Mouse (Mus musculus) lung, embryonic 14.5 days (tissue): Measurements from ENCODE around the gene Sh3pxd2a. TPM values are rescaled to one million over a fixed set of nuclear protein-coding genes. Genes with fewer than 3 reads are reported as not detected.

Source experiments
- ATAC-seq: fragments of 200-750 bp; cut with Nextera tagmentation; 2 replicates; pipeline ENCODE4 v1.8.0; 2017; ENCODE audit warnings: mild to moderate bottlenecking, moderate TSS enrichment, moderate library complexity; ENCODE audit not compliant: insufficient read depth
- DNase-seq: peaks from one replicate; pipeline ENCODE4 v3.0.0-alpha.2; 2015
- H3K27ac ChIP-seq: fragments of 300-500 bp; sonication (generic); 2 replicates; pipeline ENCODE4 v1.5.1; 2014; ENCODE audit warnings: low read depth, mild to moderate bottlenecking, moderate library complexity
- H3K27me3 ChIP-seq: fragments of 300-500 bp; sonication (generic); 2 replicates; pipeline ENCODE4 v1.6.1; 2014; ENCODE audit warnings: low read length, control low read depth; ENCODE audit not compliant: insufficient read depth
- H3K36me3 ChIP-seq: fragments of 300-500 bp; sonication (generic); 2 replicates; pipeline ENCODE4 v1.6.1; 2014; ENCODE audit warnings: control low read depth; ENCODE audit not compliant: insufficient read depth
- H3K4me1 ChIP-seq: fragments of 300-500 bp; sonication (generic); 2 replicates; pipeline ENCODE4 v1.6.1; 2014; ENCODE audit warnings: antibody characterized with exemption, control low read depth; ENCODE audit not compliant: insufficient read depth
- H3K4me2 ChIP-seq: fragments of 300-500 bp; sonication (generic); 2 replicates; pipeline ENCODE4 v1.6.1; 2014; ENCODE audit warnings: mild to moderate bottlenecking
- H3K4me3 ChIP-seq: fragments of 300-500 bp; sonication (generic); 2 replicates; pipeline ENCODE4 v1.5.1; 2014; ENCODE audit warnings: low read depth, low read length
- H3K9ac ChIP-seq: fragments of 300-500 bp; sonication (generic); 2 replicates; pipeline ENCODE4 v1.6.1; 2014
- H3K9me3 ChIP-seq: fragments of 300-500 bp; sonication (generic); 2 replicates; pipeline ENCODE4 v1.6.1; 2016; ENCODE audit warnings: low read depth, low read length, control low read depth
- CTCF ChIP-seq: IDR thresholded peaks from 2 replicates; pipeline ENCODE4 v1.5.1; 2016; ENCODE audit warnings: antibody characterized with exemption, low read depth
- WGBS: fragments of 180-500 bp; shearing (Covaris S2); extraction: QIAGEN DNeasy Blood & Tissue Kit; methylation state at CpG from one replicate; pipeline ENCODE4 v1.1.7; 2014; 5-methylcytosine and 5-hydroxymethylcytosine counted together
- polyA plus RNA-seq: library from polyadenylated mRNA; unstranded; fragments of >200 nt; fragmentation: Nextera tagmentation; extraction: Ambion mirVana; gene quantifications from 2 replicates; pipeline ENCODE4 v1.2.1, GENCODE M21; 2014

The Sh3pxd2a gene
- polyA plus RNA-seq, 1 experiment from 2014 or later, result 12.0 TPM

DNA sequence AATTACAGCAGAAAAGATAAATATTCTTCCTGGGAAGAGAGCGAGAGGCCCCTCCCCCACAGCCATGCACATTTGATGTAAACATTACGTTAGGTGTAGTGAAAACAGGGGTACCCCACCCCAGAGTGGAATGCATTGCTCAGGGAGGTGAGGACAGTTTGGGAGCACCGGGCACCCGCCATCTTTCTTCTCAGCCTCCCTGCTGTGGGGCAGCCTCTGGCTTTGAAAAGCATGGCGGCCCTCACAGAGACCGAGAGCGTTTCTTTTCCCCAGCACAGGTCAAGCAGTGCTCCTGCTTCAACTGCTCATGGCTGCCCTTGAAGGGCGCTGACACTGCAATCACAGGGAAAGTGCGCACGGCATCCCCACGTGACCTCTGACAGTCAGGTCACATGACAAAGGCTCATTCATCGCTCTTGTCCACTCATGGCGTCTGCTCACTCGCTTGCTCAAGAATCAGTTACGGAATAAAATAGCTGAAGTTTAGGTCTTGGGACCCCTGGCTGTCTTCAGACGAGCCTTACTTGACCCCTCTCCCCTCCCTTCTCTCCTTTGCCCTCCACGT, 177.2 kb downstream of the Sh3pxd2a start:
- no peak for DNase-seq
- Histone ChIP-seq H3K9me3 (no peaks in the 10 kb centered on the region), H3K27ac (no peak overlapping the region), H3K4me2 (no peak overlapping the region), H3K4me3 (no peak overlapping the region), H3K9ac (no peak overlapping the region), H3K27me3 (no peaks in the 10 kb centered on the region), H3K4me1 (peaks cover 9% of the 10 kb centered on the region), H3K36me3 (peaks cover 72% of the 10 kb centered on the region)
- WGBS, result 68% methylated on average over 17 of the region's 17 CpGs
- ATAC-seq, result no peak
- TF ChIP-seq CTCF, result no peak

DNA sequence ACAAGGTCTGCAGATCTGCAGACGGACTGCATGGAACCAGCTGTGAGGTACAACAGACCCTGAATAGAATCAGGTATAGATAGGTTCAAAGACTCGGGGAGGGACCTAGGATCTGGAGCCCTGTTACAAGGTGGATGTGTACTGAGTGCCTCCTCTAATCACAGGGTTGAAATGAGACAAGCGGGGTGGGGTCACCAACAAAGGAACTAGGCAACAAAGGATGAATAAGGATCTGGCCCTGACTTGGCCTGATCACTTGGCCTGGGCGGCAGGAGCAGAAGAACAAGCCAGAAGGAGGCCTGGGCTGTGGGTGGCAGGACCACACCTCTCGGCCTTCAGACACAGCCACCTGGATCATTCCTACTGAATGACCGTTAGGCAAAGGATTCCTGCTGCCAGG, 178.6 kb downstream of the Sh3pxd2a start:
- Histone ChIP-seq H3K36me3 (peaks cover 85% of the 10 kb centered on the region), H3K4me1 (no peaks in the 10 kb centered on the region; the same call in 1 of the 2 replicates), H3K4me2 (no peak overlapping the region), H3K27me3 (no peaks in the 10 kb centered on the region), H3K9me3 (no peaks in the 10 kb centered on the region), H3K27ac (no peak overlapping the region), H3K4me3 (no peak overlapping the region), H3K9ac (no peak overlapping the region)
- DNase-seq, result no peak
- WGBS, result 93% methylated on average over 6 of the region's 6 CpGs
- no peak for ATAC-seq
- TF ChIP-seq CTCF, result no peak

DNA sequence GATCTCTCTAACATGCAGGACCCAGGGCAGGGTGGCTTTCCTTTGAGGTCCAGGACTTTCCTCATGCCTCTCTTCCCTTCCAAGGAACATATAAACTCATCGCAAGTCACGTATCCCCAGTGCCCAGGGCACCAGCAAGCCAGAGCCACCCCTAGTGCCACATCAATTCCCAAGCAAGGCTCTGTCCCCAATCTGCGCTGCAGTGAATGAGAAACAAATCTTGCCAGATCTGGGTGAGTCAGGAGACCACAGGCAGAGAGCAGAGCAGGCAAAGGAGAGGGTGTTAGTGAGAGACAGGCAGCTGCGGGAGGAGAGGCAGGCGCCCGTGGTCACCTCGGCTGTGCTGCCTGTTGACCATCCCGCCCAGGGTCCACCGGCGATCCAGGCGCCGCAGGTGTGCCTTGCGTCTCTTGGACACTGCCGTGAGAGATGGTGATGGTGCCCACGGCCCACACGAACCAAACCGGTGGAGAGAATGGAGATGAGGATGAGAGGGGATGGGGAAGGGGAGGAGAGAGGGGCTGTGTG, 181.4 kb downstream of the Sh3pxd2a start:
- Histone ChIP-seq H3K27ac (no peak overlapping the region), H3K9ac (no peak overlapping the region), H3K27me3 (no peaks in the 10 kb centered on the region), H3K4me2 (no peak overlapping the region), H3K4me1 (no peaks in the 10 kb centered on the region; the same call in 1 of the 2 replicates), H3K4me3 (no peak overlapping the region), H3K36me3 (peaks cover 87% of the 10 kb centered on the region), H3K9me3 (no peaks in the 10 kb centered on the region)
- no peak for DNase-seq
- no peak for TF ChIP-seq CTCF
- ATAC-seq, result no peak
- WGBS, result 91% methylated on average over 17 of the region's 17 CpGs

DNA sequence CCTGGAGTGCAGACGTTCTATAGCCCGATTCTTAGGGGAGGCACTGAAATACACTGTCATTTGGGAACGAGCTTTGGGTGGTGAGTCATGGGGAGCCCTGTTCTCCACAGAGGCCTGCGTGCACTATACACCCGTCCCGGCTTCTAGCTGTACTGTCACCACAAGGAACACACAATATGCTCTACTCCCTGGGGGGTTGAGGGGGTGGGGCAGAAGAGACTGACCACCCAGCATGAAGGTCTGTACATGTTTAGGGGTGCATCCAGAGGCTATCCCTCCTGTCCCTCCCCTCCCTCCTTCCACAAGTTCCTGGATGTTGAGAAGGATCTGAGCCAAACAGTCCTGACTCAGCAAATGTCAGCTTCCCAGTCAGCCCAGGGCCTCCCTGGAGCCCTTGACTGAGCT, 182.1 kb downstream of the Sh3pxd2a start:
- H3K27me3 ChIP-seq, result no peaks in the 10 kb centered on the region
- no peak overlapping the region for H3K4me3 ChIP-seq
- ATAC-seq, result 0 out of 2 replicates have a peak, but pooled peaks have one; percentile 23
- WGBS, result 79% methylated on average over 6 of the region's 6 CpGs
- H3K36me3 ChIP-seq, result peaks cover 89% of the 10 kb centered on the region
- no peak overlapping the region; the same call in 1 of the 2 replicates for H3K27ac ChIP-seq
- no peak for DNase-seq
- H3K4me1 ChIP-seq, result no peaks in the 10 kb centered on the region; the same call in 1 of the 2 replicates
- no peak overlapping the region for H3K4me2 ChIP-seq
- TF ChIP-seq CTCF, result no peak
- H3K9ac ChIP-seq, result no peak overlapping the region
- no peaks in the 10 kb centered on the region for H3K9me3 ChIP-seq

DNA sequence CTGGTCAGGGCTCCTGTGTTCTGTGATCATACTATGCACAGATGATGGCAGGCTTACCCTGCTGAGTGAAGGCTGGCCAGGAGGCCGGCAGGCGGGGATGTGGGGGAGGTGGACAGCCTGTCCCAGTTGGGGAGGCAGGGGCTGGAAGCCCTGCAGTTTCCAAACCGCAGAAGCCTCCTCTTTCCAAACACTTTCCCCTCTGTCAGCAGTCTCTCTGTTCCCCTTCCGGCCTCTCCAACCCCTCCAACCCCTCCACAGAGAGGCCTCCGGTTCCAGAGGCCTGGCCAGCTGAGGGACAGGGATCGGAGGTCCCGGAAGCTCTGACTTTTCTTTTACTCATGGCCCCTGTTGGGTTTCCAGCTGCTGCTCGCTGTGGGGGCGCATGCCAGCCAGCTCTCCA, 183.3 kb downstream of the Sh3pxd2a start:
- no peak for TF ChIP-seq CTCF
- Histone ChIP-seq H3K9ac (no peak overlapping the region), H3K4me2 (no peak overlapping the region), H3K27me3 (no peaks in the 10 kb centered on the region), H3K27ac (peak overlapping the region; percentile 46; the same call in 1 of the 2 replicates), H3K36me3 (peaks cover 89% of the 10 kb centered on the region), H3K4me1 (no peaks in the 10 kb centered on the region; the same call in 1 of the 2 replicates), H3K4me3 (no peak overlapping the region), H3K9me3 (no peaks in the 10 kb centered on the region)
- ATAC-seq (no peak), DNase-seq (peak; percentile 46)
- WGBS, result 70% methylated on average over 9 of the region's 9 CpGs

DNA sequence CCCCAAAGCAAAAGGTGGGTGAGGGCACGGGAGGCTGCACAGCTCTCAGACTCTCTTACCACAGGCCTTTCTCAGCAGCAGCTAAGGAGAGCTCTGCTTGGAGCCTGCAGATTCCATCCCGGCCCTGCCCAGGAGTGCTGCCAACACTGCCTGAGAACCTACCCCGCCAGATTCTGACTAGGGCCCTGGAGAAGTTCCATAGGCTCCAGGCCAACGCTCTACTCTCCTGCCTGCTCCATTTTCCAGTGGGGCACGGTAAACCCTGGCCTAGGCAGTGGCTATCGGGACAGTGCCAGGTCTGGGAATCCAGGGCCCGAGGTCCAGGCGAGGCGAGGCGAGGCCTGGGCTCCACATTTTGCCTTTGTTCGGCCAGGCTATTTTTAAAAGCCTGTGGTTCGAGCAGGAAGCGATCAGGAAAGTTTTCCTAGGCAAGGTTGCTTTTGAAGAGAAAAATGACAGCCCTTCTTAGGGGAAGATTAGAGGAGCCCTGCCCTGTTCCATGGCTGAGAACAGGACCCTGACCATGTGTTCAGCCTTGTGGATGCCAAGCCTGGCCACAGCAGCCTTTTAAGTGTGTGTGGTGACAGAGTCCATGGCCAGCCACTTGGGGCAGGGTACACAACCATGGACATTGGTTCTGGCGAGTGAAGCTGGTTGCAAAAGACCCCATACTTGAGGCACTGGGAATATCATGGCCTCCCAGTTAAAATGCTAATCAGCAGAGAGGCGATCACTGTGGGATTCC, 184.2 kb downstream of the Sh3pxd2a start:
- Histone ChIP-seq H3K9me3 (no peaks in the 10 kb centered on the region), H3K36me3 (peaks cover 89% of the 10 kb centered on the region), H3K4me2 (no peak overlapping the region), H3K4me3 (no peak overlapping the region), H3K4me1 (no peaks in the 10 kb centered on the region; the same call in 1 of the 2 replicates), H3K27ac (peak overlapping the region; percentile 64; the same call in 1 of the 2 replicates), H3K27me3 (no peaks in the 10 kb centered on the region), H3K9ac (no peak overlapping the region)
- DNase-seq (peak; percentile 54), ATAC-seq (peak; percentile 30; the same call in 1 of the 2 replicates)
- peak; percentile 13; the same call in 1 of the 2 replicates for TF ChIP-seq CTCF
- WGBS, result 71% methylated on average over 15 of the region's 15 CpGs

DNA sequence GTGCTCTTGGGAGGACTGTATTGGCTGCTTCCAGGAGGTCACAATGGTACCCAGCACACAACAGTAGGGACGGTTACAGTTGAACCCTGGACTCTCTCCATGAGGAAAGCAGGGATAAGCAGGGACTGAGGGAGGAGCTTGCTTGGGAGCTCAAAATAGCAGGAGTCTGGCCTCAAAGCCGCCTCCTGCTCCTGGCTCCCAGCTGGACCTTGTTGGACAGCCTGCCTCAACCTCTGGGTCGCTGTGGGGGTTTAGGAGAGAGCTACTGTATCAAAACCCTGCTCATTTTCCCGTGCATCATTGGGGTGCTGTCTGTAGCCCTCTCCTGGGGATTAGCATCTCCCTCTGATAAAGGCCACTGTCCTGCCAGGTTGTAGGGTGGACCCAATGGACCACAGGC, 184.8 kb downstream of the Sh3pxd2a start:
- no peaks in the 10 kb centered on the region; the same call in 1 of the 2 replicates for H3K4me1 ChIP-seq
- H3K27ac ChIP-seq, result peak overlapping the region; percentile 64; the same call in 1 of the 2 replicates
- H3K4me2 ChIP-seq, result no peak overlapping the region
- WGBS, result 62% methylated on average over 4 of the region's 4 CpGs
- H3K9ac ChIP-seq, result no peak overlapping the region
- H3K9me3 ChIP-seq, result no peaks in the 10 kb centered on the region
- no peak overlapping the region for H3K4me3 ChIP-seq
- peaks cover 89% of the 10 kb centered on the region for H3K36me3 ChIP-seq
- no peaks in the 10 kb centered on the region for H3K27me3 ChIP-seq
- ATAC-seq (no peak), DNase-seq (no peak)
- TF ChIP-seq CTCF, result no peak
